ENCODE assay signal across 9 mouse cellular contexts in the genomic region with DNA sequence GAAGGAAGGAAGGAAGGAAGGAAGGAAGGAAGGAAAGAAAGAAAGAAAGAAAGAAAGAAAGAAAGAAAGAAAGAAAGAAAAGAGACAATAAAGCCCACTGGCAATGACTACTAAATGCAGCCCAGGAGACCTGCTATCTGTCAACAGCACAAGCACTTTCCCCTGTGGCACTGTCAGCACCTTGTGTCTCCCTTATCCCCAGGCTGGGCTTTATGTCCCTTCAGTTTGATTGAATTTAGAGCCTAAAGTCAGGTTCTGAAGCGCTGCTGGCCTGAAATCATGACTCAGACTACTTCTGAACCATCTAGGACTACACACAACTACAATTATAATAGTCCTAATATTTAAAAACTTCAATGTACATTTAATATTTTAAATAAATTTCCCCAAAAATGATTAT. TPM values are rescaled to one million over a fixed set of nuclear protein-coding genes. Genes with fewer than 3 reads are reported as not detected.
DNase-seq lines count a peak whose midpoint lies in the region; ATAC-seq and TF ChIP-seq lines count a peak whose summit lies in the region.
"Had no signal": no experiment of that assay in that cellular context is flagged by ENCODE, and none has a peak within 500 bp of the region (broad histone marks: within the 10 kb centered on the region; RNA-seq: fewer than 3 reads in every experiment).

No protein-coding gene starts in this region.

- no peak for DNase-seq in heart, postnatal 14 days
- DNase-seq in G1E (ENCODE audit: low spot score) = no peak
- DNase-seq in forebrain, postnatal 0 days = no peak
- no peak for DNase-seq in layer of hippocampus, adult 9-10 months (ENCODE audit: low spot score)
- DNase-seq in right cerebral cortex, postnatal 14 days = no peak
- no peak for DNase-seq in embryo, embryonic 10.5 days (ENCODE audit: low spot score)
- DNase-seq: adrenal gland, postnatal 25 days had no signal

- ATAC-seq in heart, embryonic 14.5 days (ENCODE audit: insufficient number of reproducible peaks, insufficient read depth, low FRiP score, low read depth) = no peak
- no peak for ATAC-seq in G1E (ENCODE audit: extremely low read depth, insufficient number of reproducible peaks, low FRiP score, poor library complexity, severe bottlenecking)
- no peak for ATAC-seq in forebrain, postnatal 0 days
- ATAC-seq in liver, embryonic 16.5 days (ENCODE audit: low read depth) = peak; percentile 47

- intact Hi-C loops in heart, postnatal 14 days (cut with DNase I) = no loop called here

- no peak overlapping the region for H3K27ac ChIP-seq in heart, embryonic 14.5 days (replicated peaks in 1 of 2; ENCODE audit: control insufficient read depth in 1 of 2, insufficient read depth in 1 of 2, low read depth in 2 of 2, low read length in 2 of 2)
- H3K27ac ChIP-seq in forebrain, postnatal 0 days (ENCODE audit: low read depth, low read length) = no peak overlapping the region
- H3K27ac ChIP-seq in liver, embryonic 16.5 days (ENCODE audit: low read length) = peak overlapping the region; percentile 98

- H3K9ac ChIP-seq in heart, embryonic 14.5 days (ENCODE audit: low read length) = peak overlapping the region; percentile 90; the same call in 1 of the 2 replicates
- no peak overlapping the region for H3K9ac ChIP-seq in forebrain, postnatal 0 days
- H3K9ac ChIP-seq in liver, embryonic 16.5 days (ENCODE audit: low read depth, low read length) = peak overlapping the region; percentile 94

- TF ChIP-seq CTCF in G1E (IDR thresholded peaks at IDR 0.05; ENCODE audit: low read depth, low read length) = no peak
- no peak for TF ChIP-seq CTCF in forebrain, postnatal 0 days (IDR thresholded peaks at IDR 0.05; ENCODE audit: low read depth)

- H3K4me1 ChIP-seq in heart, embryonic 14.5 days (ENCODE audit: control insufficient read depth in 2 of 2, insufficient read depth in 2 of 2, low read length in 2 of 2) = peaks cover 2 to 10% of the 10 kb centered on the region in 2 experiments; a peak in 3 of 4 replicates
- peaks cover 50% of the 10 kb centered on the region for H3K4me1 ChIP-seq in G1E (ENCODE audit: insufficient read depth, low read depth, low read length)
- peaks cover 7% of the 10 kb centered on the region for H3K4me1 ChIP-seq in forebrain, postnatal 0 days (ENCODE audit: insufficient read depth)
- H3K4me1 ChIP-seq in liver, embryonic 16.5 days (ENCODE audit: control insufficient read depth, low read depth, low read length) = peaks cover 27% of the 10 kb centered on the region

- 66% methylated on average over 1 of the region's 1 CpGs for WGBS in heart, embryonic 14.5 days
- 94% methylated on average over 1 of the region's 1 CpGs for WGBS in forebrain, postnatal 0 days
- WGBS in liver, embryonic 16.5 days (ENCODE audit: insufficient replicate concordance) = 53% methylated on average over 1 of the region's 1 CpGs

- peaks cover 24% of the 10 kb centered on the region for H3K36me3 ChIP-seq in heart, embryonic 14.5 days (ENCODE audit: control insufficient read depth, insufficient read depth, low read length)
- peaks cover 30% of the 10 kb centered on the region for H3K36me3 ChIP-seq in G1E (replicated peaks)
- peaks cover 22% of the 10 kb centered on the region for H3K36me3 ChIP-seq in forebrain, postnatal 0 days (ENCODE audit: insufficient read depth)
- H3K36me3 ChIP-seq in liver, embryonic 16.5 days (ENCODE audit: control insufficient read depth, insufficient read depth) = peaks cover 24% of the 10 kb centered on the region

- peak overlapping the region; percentile 83 for H3K4me2 ChIP-seq in heart, embryonic 14.5 days (ENCODE audit: low read length)
- H3K4me2 ChIP-seq in forebrain, postnatal 0 days (ENCODE audit: low read depth) = 0 out of 2 replicates have a peak overlapping the region, but pooled peaks have one; percentile 55
- H3K4me2 ChIP-seq in liver, embryonic 16.5 days (ENCODE audit: low read depth, low read length) = peak overlapping the region; percentile 72

- H3K27me3 ChIP-seq in heart, embryonic 14.5 days (ENCODE audit: control insufficient read depth, insufficient read depth, low read length) = no peaks in the 10 kb centered on the region
- no peaks in the 10 kb centered on the region for H3K27me3 ChIP-seq in G1E (ENCODE audit: insufficient read depth, low read length)
- H3K27me3 ChIP-seq in forebrain, postnatal 0 days (ENCODE audit: insufficient read depth, low read length) = no peaks in the 10 kb centered on the region
- no peaks in the 10 kb centered on the region for H3K27me3 ChIP-seq in liver, embryonic 16.5 days (ENCODE audit: control insufficient read depth, insufficient read depth, low read depth, low read length)

- H3K9me3 ChIP-seq in heart, embryonic 14.5 days (ENCODE audit: control insufficient read depth, low read length) = 0 out of 2 replicates have a peak, but pooled peaks cover 5% of the 10 kb centered on the region
- H3K9me3 ChIP-seq in G1E (replicated peaks) = no peaks in the 10 kb centered on the region
- H3K9me3 ChIP-seq in forebrain, postnatal 0 days (ENCODE audit: low read length) = no peaks in the 10 kb centered on the region
- no peaks in the 10 kb centered on the region for H3K9me3 ChIP-seq in liver, embryonic 16.5 days (replicated peaks; ENCODE audit: control insufficient read depth, low read length)

- peak overlapping the region in 1 of 2 experiments; percentile 97; a peak in 1 of 4 replicates for H3K4me3 ChIP-seq in heart, embryonic 14.5 days (ENCODE audit: control insufficient read depth in 1 of 2, insufficient read depth in 1 of 2, low read depth in 1 of 2, low read length in 2 of 2)
- H3K4me3 ChIP-seq in G1E (ENCODE audit: low read depth, low read length) = peak overlapping the region; percentile 100
- no peak overlapping the region for H3K4me3 ChIP-seq in forebrain, postnatal 0 days (ENCODE audit: low read depth, low read length)
- peak overlapping the region; percentile 98 for H3K4me3 ChIP-seq in liver, embryonic 16.5 days (ENCODE audit: low read depth, low read length)

RNA-seq across cellular contexts. Expression of gene Atp6v1e1, which starts 1.7 kb away (rescaled TPM):
- polyA plus RNA-seq in heart, embryonic 14.5 days (2014; fragmentation: Nextera tagmentation; extraction: Ambion mirVana) = 133 and 142 TPM in 2 replicates
- 100 to 1,000 TPM; 148 to 151 TPM for total RNA-seq in heart, postnatal 14 days (2021)
- 113 and 124 TPM in 2 replicates for total RNA-seq in G1E (2014; fragmentation: Nextera tagmentation)
- total RNA-seq in G1E (2017) = 233 and 247 TPM in 2 replicates
- polyA plus RNA-seq in G1E (2012) = 50.0 and 51.0 TPM in 2 replicates
- 292 and 341 TPM in 2 replicates for total RNA-seq in forebrain, postnatal 0 days (2014; rRNA removed)
- polyA plus RNA-seq in forebrain, postnatal 0 days (2015; fragmentation: Nextera tagmentation; extraction: Ambion mirVana) = 312 and 333 TPM in 2 replicates
- 171 and 172 TPM in 2 replicates for polyA plus RNA-seq in liver, embryonic 16.5 days (2015; fragmentation: Nextera tagmentation; extraction: Ambion mirVana)

RNA-seq across cellular contexts. Expression of gene Bcl2l13, which starts 15.1 kb away (rescaled TPM):
- polyA plus RNA-seq in heart, embryonic 14.5 days (2014; fragmentation: Nextera tagmentation; extraction: Ambion mirVana) = 24.6 and 30.3 TPM in 2 replicates
- total RNA-seq in heart, postnatal 14 days (2021) = 10 to 100 TPM; 73.9 to 77.4 TPM
- total RNA-seq in G1E (2014; fragmentation: Nextera tagmentation) (85.0 and 85.7 TPM in 2 replicates), G1E (2017) (31.0 and 37.0 TPM in 2 replicates)
- polyA plus RNA-seq in G1E (2012) = 450 and 524 TPM in 2 replicates
- total RNA-seq in forebrain, postnatal 0 days (2014; rRNA removed) = 59.1 and 77.5 TPM in 2 replicates
- polyA plus RNA-seq in forebrain, postnatal 0 days (2015; fragmentation: Nextera tagmentation; extraction: Ambion mirVana) = 20.6 and 21.4 TPM in 2 replicates
- polyA plus RNA-seq in liver, embryonic 16.5 days (2015; fragmentation: Nextera tagmentation; extraction: Ambion mirVana) = 34.7 and 35.7 TPM in 2 replicates

RNA-seq across cellular contexts. Expression of gene Slc25a18, which starts 47.6 kb away (rescaled TPM):
- polyA plus RNA-seq in heart, embryonic 14.5 days (2014; fragmentation: Nextera tagmentation; extraction: Ambion mirVana) = 0.20 and 0.31 TPM in 2 replicates
- under 1 TPM; 0.15 to 0.38 TPM for total RNA-seq in heart, postnatal 14 days (2021)
- total RNA-seq in G1E (2014; fragmentation: Nextera tagmentation) (not detected in 2 replicates), G1E (2017) (0.05 and 0.12 TPM in 2 replicates)
- 0.06 TPM in 1 of 2 replicates, not detected in the other for polyA plus RNA-seq in G1E (2012)
- total RNA-seq in forebrain, postnatal 0 days (2014; rRNA removed) = 24.2 and 25.1 TPM in 2 replicates
- 14.4 and 21.1 TPM in 2 replicates for polyA plus RNA-seq in forebrain, postnatal 0 days (2015; fragmentation: Nextera tagmentation; extraction: Ambion mirVana)
- polyA plus RNA-seq in liver, embryonic 16.5 days (2015; fragmentation: Nextera tagmentation; extraction: Ambion mirVana) = 0.11 and 0.17 TPM in 2 replicates

Comparison
In these comparisons a context has a peak if more than half of its experiments do, and no peak if none do; other contexts are left out.
1. RNA of gene Bcl2l13, which starts 15.1 kb away (polyA plus RNA-seq): 450 to 524 TPM in G1E; 34.7 to 35.7 TPM in liver, embryonic 16.5 days, 24.6 to 30.3 TPM in heart, embryonic 14.5 days and 20.6 to 21.4 TPM in forebrain, postnatal 0 days; every median in the first group is over 10 times any median in the second.
2. RNA of gene Slc25a18, which starts 47.6 kb away (polyA plus RNA-seq): 14.4 to 21.1 TPM in forebrain, postnatal 0 days; 0.20 to 0.31 TPM in heart, embryonic 14.5 days, 0.11 to 0.17 TPM in liver, embryonic 16.5 days and 0.06 TPM in G1E; every median in the first group is over 10 times any median in the second.
3. Peak in every context shown above with its lines, with median percentiles within 50 percentile points of each other: H3K4me2 ChIP-seq.